Mouse (Mus musculus): Measurements from ENCODE around the gene 0610037L13Rik. TPM values are rescaled to one million over a fixed set of nuclear protein-coding genes. Genes with fewer than 3 reads are reported as not detected.

The 0610037L13Rik gene
- polyA plus RNA-seq, 1 experiment from 2014 or later, result 29.2 TPM

GRCm38 (mm10) chr4:107931453-107931852 lies 41.8 kb downstream of the 0610037L13Rik start:
- H3K4me3 ChIP-seq (ENCODE audit: inconsistent target), result no peak overlapping the region
- no peaks in the 10 kb centered on the region for H3K79me2 ChIP-seq (ENCODE audit: inconsistent target)
- no peaks in the 10 kb centered on the region for H3K36me3 ChIP-seq (ENCODE audit: inconsistent target)
- H3K27ac ChIP-seq, result no peak overlapping the region
- 87% methylated on average over 3 of the region's 3 CpGs for WGBS (ENCODE audit: missing documents)

- H3K79me2 ChIP-seq (ENCODE audit: inconsistent target), result no peaks in the 10 kb centered on the region
These were observed 43.6 kb downstream of the 0610037L13Rik start for GRCm38 (mm10) chr4:107933239-107933638.

DNA sequence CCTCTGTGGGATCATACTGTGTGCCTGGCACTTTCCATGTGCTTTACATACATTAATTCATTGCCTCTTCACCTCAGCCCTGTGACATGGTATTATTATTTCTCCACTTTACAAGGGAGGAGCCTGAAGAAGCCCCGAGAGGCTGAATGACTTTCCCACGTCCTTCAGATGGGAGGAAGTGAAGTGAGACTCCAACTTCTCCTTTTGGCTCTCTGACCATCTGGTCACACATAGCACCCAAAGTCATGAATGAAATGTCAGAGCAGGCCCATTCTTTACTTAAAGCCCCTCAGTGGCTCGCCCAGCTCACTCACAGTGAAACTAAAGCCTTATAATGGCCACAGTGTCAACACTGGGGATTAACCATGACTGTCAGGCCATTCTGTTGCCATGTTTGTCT lies 45.6 kb downstream of the 0610037L13Rik start:
- 9% methylated on average over 3 of the region's 3 CpGs for WGBS (ENCODE audit: missing documents)
- Histone ChIP-seq H3K36me3 (ENCODE audit: inconsistent target) (no peaks in the 10 kb centered on the region), H3K4me3 (ENCODE audit: inconsistent target) (no peak overlapping the region), H3K79me2 (ENCODE audit: inconsistent target) (no peaks in the 10 kb centered on the region), H3K27ac (no peak overlapping the region)

More at GRCm38 (mm10) chr4:107933239-107933638, 43.6 kb downstream of the 0610037L13Rik start:
- Histone ChIP-seq H3K4me3 (ENCODE audit: inconsistent target) (no peak overlapping the region), H3K27ac (no peak overlapping the region), H3K36me3 (ENCODE audit: inconsistent target) (no peaks in the 10 kb centered on the region)
- 90% methylated on average over 8 of the region's 8 CpGs for WGBS (ENCODE audit: missing documents)

DNA sequence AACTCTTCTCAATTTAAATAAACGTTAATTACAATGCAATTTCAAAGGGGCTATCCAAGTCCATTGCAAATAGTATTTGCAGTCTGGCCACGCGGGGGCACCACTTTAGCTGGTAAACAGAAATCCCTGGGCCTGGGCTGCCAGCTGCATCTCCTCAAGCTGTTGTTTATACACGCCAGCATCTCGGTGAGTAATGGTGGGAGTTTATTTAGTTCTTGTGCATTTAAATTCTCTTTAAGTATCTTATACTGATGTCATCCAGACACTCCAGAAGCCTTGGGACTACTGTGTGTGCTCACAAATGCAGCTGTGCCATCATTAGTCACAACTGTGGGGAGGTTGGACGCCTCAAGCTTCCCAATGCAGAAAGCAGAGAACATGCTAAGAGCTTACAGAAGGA lies 47.7 kb downstream of the 0610037L13Rik start:
- Histone ChIP-seq H3K4me3 (ENCODE audit: inconsistent target) (no peak overlapping the region), H3K27ac (no peak overlapping the region), H3K36me3 (ENCODE audit: inconsistent target) (no peaks in the 10 kb centered on the region), H3K79me2 (ENCODE audit: inconsistent target) (no peaks in the 10 kb centered on the region)
- WGBS (ENCODE audit: missing documents), result 27% methylated on average over 6 of the region's 6 CpGs

GRCm38 (mm10) chr4:107938124-107938523 lies 48.5 kb downstream of the 0610037L13Rik start:
- Histone ChIP-seq H3K36me3 (ENCODE audit: inconsistent target) (no peaks in the 10 kb centered on the region), H3K4me3 (ENCODE audit: inconsistent target) (no peak overlapping the region), H3K27ac (no peak overlapping the region), H3K79me2 (ENCODE audit: inconsistent target) (no peaks in the 10 kb centered on the region)
- 100% methylated on average over 2 of the region's 2 CpGs for WGBS (ENCODE audit: missing documents)

- WGBS (ENCODE audit: missing documents), result 100% methylated on average over 7 of the region's 7 CpGs
- no peak overlapping the region for H3K27ac ChIP-seq
- no peak overlapping the region for H3K4me3 ChIP-seq (ENCODE audit: inconsistent target)
- H3K79me2 ChIP-seq (ENCODE audit: inconsistent target), result no peaks in the 10 kb centered on the region
- H3K36me3 ChIP-seq (ENCODE audit: inconsistent target), result no peaks in the 10 kb centered on the region
These were observed 53.1 kb downstream of the 0610037L13Rik start for GRCm38 (mm10) chr4:107942741-107943140.

DNA sequence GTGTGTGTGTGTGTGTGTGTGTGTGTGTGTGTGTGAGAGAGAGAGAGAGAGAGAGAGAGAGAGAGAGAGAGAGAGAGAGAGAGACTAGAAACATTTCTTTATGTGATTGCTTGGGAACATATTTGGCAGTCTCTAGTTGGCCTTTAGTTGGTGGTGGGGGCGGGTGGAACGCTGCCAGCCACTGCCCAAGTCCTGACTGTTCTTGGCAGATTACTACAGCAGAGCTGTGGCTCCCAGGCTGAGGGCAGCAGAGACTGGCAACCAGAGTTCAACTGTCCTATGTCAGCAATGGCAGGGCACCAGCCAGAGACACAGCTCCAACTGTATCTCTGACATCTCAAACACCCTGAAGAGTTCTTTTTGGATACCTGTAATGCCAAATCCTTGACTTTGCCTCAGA lies 54.5 kb downstream of the 0610037L13Rik start:
- Histone ChIP-seq H3K36me3 (ENCODE audit: inconsistent target) (no peaks in the 10 kb centered on the region), H3K4me3 (ENCODE audit: inconsistent target) (no peak overlapping the region), H3K27ac (no peak overlapping the region), H3K79me2 (ENCODE audit: inconsistent target) (no peaks in the 10 kb centered on the region)
- 81% methylated on average over 2 of the region's 2 CpGs for WGBS (ENCODE audit: missing documents)

Other genes starting within 250 kb of the 0610037L13Rik start
- not detected in 3 replicates for gene Dmrtb1, start 205.6 kb upstream of the 0610037L13Rik start, polyA plus RNA-seq (2018)
- gene Lrp8, start 87.6 kb upstream of the 0610037L13Rik start, polyA plus RNA-seq (2018), result 0.79 to 10.9 TPM (median 1.6 TPM) in 3 replicates
- 65.8 to 103 TPM (median 66.1 TPM) in 3 replicates for gene Magoh, start 10.1 kb upstream of the 0610037L13Rik start, polyA plus RNA-seq (2018)
- 12.6 to 16.7 TPM (median 14.2 TPM) in 3 replicates for gene Cpt2, start 33.8 kb downstream of the 0610037L13Rik start, polyA plus RNA-seq (2018)
- not detected in 3 replicates for gene Slc1a7, start 78.5 kb downstream of the 0610037L13Rik start, polyA plus RNA-seq (2018)
- not detected in 3 replicates for gene Podn, start 206.6 kb downstream of the 0610037L13Rik start, polyA plus RNA-seq (2018)

All from macrophage (primary cell).